Mouse (Mus musculus) urinary bladder, postnatal 10 days (tissue): ENCODE results near the gene Tmem143.
"Not testable (repeated sequence)": the region's sequence is repeated elsewhere in the genome, so short reads cannot be mapped to it uniquely, and the experiment has no call there.

ENCODE experiments used
- DNase-seq: peaks from one replicate; pipeline ENCODE4 v3.0.0; 2022; ENCODE audit warnings: low spot score

Tmem143 gene

GRCm38 (mm10) chr7:45896517-45897257 is at the start of gene Tmem143, which contains the start of gene Syngr4:
Tmem143 (plus strand) TSS chr7:45896941.
Syngr4 (minus strand) TSS chr7:45896714.
- peak; percentile 88 for DNase-seq

- no peak for DNase-seq
Observed at GRCm38 (mm10) chr7:45848447-45849027, 48.2 kb upstream of the Tmem143 start.

- no peak for DNase-seq
Observed at GRCm38 (mm10) chr7:45850661-45851060, 46.1 kb upstream of the Tmem143 start.

GRCm38 (mm10) chr7:45853089-45853488 is 43.7 kb upstream of the Tmem143 start:
- DNase-seq = no peak

GRCm38 (mm10) chr7:45856950-45857901 is 39.5 kb upstream of the Tmem143 start:
- DNase-seq = no peak

- DNase-seq = no peak
Observed at GRCm38 (mm10) chr7:45859008-45859407, 37.7 kb upstream of the Tmem143 start.

- no peak for DNase-seq
Observed at GRCm38 (mm10) chr7:45862804-45863203, 33.9 kb upstream of the Tmem143 start.

- DNase-seq = no peak
Observed at GRCm38 (mm10) chr7:45864435-45864834, 32.3 kb upstream of the Tmem143 start.

- DNase-seq = peak; percentile 65
Observed at GRCm38 (mm10) chr7:45865925-45866910, 30.5 kb upstream of the Tmem143 start.

GRCm38 (mm10) chr7:45867871-45868270 is 28.9 kb upstream of the Tmem143 start:
- no peak for DNase-seq

GRCm38 (mm10) chr7:45869107-45869670 is 27.6 kb upstream of the Tmem143 start:
- no peak for DNase-seq

GRCm38 (mm10) chr7:45869787-45870186 is 27.0 kb upstream of the Tmem143 start:
- no peak for DNase-seq

- DNase-seq = no peak
Observed at GRCm38 (mm10) chr7:45870282-45871058, 26.3 kb upstream of the Tmem143 start.

- peak; percentile 70 for DNase-seq
Observed at GRCm38 (mm10) chr7:45872624-45873023, 24.1 kb upstream of the Tmem143 start, which contains the start of gene Kdelr1. Kdelr1 (plus strand) TSS chr7:45872772.

GRCm38 (mm10) chr7:45873061-45873947 is 23.4 kb upstream of the Tmem143 start:
- no peak for DNase-seq

GRCm38 (mm10) chr7:45876895-45877294 is 19.8 kb upstream of the Tmem143 start:
- DNase-seq = no peak

- not testable (repeated sequence) for DNase-seq
Observed at GRCm38 (mm10) chr7:45878278-45878677, 18.5 kb upstream of the Tmem143 start, which contains the start of gene Grin2d. Grin2d (minus strand) TSS chr7:45878378.

GRCm38 (mm10) chr7:45880531-45880930 is 16.2 kb upstream of the Tmem143 start:
- no peak for DNase-seq

- no peak for DNase-seq
Observed at GRCm38 (mm10) chr7:45881011-45881410, 15.7 kb upstream of the Tmem143 start.
